Mouse (Mus musculus) layer of hippocampus, postnatal 25 days (tissue): Measurements from ENCODE around the gene Tll2. TPM values are rescaled to one million over a fixed set of nuclear protein-coding genes. Genes with fewer than 3 reads are reported as not detected.

ENCODE experiments used
- DNase-seq, 2 experiments: peaks; one replicate each; pipeline ENCODE4 v3.0.0; 2022; ENCODE audit warnings: mixed read lengths in 2 of 2, low spot score in 1 of 2; ENCODE audit errors: extremely low spot score in 1 of 2
- total RNA-seq, 2 experiments: library from RNA; stranded (reverse); gene quantifications; 2 replicates each; pipeline ENCODE4 v1.2.3; 2021

The Tll2 gene
- total RNA-seq: 1 to 10 TPM in 1 of 2 experiments, under 1 TPM in 1; 0.89 to 1.1 TPM

DNA sequence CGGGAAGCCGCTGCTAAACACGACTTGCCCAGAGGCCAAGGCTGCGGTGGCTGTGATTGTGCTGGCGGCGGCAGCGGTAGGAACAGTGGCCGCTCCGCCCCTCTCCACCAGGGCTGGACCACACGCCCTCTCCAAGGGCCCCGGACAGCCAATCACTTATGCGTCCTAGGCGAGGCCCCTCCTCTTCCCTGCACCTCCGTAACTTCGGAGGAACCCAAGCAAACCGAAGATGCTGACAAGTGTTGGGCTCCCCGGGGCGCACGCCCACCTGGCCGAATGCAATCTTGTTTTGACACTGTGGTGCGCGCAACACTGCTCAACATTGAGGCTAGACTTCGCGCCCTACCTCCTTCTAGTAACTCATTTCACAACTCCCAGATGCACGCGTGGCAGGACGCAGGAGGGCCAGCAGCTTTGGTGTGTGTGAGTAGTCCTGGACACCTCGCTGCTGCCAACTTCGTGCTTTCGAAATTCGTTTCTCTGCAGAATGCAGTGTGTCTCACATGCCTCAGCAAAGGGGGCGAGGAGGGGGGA lies at the start of gene Tll2:
Tll2 (minus strand) TSS at position 25 of the 534 bp plus-strand sequence.
- peak; percentile 9 to 18 for DNase-seq

DNA sequence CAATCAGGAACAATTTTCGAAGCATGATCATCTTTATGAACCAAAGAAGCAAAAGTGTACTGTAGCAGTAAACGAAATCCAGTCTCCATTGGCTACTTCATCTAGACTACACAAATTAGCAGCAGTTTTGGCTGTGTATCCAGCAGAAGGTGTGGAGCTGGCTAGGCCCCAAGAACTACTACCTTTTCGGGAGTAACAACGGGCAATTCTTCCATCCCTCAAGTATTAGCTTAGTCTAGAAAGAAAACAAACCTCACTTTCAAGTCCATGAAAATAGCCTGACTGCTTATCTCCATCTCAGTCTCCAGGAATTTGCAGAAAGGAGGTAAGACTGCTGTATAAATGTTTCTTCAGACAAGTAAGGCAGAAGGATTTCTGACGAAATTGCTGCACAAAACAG lies 47.9 kb upstream of the Tll2 start:
- no peak for DNase-seq

DNA sequence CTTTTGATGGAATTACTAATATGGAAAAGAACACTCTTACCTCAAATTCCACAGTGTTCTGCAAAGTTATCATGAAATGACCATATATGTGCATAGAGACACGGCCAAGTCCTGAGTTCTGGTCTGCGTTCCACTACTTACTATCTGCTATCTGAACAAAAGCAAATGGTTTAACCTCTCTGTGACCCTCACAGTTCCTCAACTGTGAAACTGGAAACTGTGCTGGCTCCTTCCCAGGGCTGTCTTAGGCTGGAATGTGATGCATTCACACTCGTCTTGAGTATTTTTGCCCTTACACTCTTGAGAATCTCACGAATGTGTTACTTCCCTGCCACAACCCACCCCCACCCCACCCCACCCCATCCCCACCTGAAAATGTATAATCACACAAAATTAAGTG lies 42.3 kb upstream of the Tll2 start:
- DNase-seq: no peak

DNA sequence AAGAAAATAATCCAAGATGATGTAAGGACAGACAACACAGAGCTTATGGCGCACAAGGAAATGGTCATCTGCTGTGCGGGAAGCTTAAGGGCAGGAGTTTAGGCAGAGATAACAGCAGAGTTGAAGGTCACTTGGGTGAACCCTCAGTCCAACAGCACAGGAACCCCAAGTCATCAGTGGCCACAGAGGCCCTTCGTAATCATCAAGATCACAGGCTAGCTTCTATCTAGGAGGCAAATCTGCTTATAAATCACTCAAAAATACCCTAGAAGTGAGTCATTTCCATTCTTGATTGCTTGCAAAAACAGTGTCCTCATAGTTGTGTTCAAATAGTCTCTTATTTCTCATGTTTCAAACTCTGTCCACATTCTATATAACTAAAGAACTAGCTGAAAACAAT lies 41.6 kb upstream of the Tll2 start:
- DNase-seq: no peak

DNA sequence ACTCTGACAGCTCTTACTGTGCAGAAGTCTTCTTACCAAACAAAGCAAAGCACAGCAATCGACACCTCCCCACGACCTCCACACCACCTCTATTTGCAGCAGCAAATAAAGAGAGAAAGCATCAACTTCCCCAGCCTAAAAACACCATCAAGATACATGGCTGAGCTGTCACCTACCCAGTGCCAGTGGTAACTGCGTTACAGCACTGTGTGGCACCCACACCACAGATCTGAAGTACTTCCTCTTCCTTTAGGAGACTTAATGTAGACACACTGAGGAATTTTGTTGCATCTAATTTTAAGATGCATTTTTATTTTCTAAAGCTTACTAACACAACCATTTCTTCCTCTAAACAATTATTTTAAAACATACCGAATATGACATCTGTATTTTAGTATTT lies 39.6 kb upstream of the Tll2 start:
- DNase-seq: no peak

DNA sequence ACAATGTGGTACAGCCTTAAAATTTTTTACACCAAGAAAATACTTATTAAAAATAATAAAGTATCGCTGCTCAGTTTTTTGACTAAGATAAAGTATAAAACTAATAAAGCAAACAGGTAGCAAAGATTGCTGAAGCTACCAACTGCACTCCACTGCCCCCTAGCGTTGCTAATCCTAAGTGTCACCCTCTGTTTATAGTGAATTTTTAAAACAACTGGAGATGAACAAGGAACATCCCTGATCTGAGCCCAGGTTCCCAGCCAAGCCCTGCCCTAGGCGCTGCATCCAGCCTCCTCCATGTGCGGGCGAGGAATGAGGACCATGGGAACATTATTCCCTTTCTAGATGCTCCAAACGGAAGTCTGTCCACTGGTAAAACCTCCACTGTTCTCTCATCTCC lies 37.9 kb upstream of the Tll2 start:
- peak; percentile 29 to 73 for DNase-seq

DNA sequence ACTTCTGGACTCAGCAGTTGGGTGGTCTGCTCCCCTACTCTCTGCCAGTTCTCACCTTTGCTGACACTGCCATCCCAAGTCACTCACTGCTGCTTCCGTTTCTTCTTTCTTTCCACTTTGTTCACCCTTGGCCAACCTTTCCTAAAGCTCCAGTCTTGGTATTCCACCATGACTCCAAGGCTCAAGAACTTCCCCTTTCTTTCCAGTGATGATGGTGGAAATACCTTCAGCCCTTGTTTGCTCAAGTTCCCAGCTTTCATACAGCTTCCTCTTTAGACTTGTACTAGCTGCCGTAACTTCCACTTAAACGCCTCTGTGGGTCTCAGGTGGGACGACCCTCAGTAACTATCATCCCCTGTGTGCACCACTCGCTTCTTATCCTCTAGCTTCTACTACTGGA lies 35.4 kb upstream of the Tll2 start:
- DNase-seq: no peak

DNA sequence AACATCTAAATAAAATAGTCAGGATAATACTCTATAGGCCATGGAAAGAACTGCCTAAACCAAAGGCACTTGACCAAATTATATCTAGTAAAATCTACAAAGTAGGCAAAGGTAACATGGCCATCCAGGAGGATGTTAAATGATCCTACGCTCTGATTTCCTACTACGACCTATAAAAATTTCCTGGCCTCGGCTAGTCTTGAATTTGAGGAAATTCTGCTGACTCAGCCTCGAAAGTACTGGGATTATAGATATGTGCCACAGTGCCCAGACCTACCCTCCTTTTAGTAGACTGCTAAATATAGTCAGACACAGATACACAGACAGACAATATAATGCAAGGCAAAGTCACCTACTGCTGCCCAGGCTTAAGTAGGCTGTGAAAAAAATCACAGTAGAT lies 27.1 kb upstream of the Tll2 start:
- no peak for DNase-seq

DNA sequence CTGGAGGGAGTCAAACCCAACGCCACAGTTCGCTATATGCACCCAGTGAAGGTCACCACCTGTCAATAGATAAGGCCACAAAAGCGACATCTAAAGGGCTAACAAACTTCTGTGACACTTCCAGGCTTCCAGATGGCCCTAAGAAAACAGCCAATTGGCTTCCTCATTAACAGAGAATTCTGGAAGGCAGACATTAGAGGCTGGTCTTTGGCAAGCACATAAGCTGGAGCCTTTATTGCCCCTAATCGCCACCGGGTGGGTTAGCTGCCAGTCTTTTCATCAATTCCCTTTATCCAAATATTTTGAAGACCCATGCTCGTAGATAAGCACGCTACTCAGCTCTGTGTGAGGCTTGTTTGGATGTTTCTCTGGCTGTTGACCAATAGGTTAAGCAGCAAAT lies 1.7 kb upstream of the Tll2 start:
- peak in 1 of 2 experiments; percentile 2 for DNase-seq

DNA sequence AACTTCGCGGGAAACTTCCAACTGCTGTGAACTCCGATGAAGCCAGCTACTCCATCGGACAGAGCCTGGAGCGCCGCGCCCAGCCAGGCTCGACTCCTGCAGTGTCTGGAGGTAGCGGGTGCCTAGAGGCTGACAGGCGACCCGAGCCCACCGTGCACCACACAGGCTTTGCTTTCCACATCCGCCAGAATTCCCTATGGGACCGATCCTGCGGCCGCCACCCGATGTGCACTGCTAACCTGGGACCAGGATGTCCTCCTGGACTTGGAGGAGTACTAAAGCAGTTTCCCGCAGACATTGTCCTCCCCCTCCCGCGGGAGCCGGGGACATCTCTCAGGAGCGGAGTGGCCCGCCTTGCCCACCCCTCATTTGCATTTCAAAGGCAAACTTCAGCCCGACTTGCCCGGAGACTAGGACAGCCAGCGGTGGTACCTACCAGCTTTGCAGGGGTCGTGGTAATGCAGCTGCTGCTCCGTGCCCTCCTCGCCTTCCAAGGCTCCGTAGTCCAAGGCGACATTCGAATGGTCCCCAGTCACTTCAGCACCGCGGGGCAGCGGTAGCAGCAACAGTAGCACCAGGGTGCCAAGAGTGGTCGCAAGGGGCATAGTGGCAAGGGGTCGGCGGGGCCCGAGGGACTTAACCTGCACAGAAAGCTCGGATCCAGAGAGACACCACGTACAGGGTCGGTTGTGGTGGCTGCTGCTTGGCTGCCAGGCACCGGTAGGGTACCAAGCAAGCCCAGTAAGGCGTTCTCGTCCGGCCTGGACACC lies 409 bp downstream of the Tll2 start:
- peak in 1 of 2 experiments; percentile 8 for DNase-seq

DNA sequence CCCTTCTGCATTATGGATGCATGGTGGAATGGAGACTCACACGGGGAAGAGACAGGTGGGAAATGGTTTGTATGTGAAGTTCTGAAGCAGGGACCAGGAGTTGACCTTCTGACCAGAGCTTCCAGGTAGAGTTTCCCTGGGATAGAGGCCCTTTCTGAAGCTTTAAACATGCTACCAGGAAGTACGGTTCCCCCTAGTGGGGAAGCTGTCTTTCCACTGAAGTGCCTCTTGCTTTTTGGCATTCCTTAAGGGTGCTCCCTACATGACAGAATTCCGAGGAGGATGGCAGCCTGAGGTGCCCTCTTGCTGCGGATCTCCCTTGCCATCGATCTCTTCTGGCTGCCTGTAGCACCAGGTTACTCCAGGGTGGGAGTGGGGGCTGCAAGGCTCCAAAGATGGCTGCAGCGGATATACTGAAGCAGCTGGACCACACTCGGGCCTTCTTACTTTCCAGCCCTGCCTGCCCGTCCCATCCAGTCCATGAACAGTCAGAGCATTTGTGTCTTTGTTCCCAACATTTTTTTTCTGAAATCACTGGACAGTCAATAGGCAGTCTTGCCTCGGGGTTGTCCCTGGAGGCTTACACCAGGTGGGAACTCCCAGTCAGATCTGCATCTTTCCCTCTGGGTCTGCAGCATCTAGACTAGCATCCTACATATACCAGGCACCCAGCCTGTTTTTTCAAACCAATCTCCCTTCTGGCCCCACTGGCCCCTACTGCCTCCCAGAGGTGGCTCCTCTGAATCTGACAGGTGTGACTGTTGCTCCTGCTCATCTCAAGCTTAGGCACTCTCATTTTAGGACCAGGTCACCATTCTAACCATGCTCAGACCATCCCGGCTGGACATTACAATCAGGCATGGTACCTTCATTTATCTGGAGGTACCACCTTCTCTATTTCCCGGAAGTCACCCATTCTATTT lies 2.2 kb downstream of the Tll2 start:
- peak in 1 of 2 experiments; percentile 14 for DNase-seq

DNA sequence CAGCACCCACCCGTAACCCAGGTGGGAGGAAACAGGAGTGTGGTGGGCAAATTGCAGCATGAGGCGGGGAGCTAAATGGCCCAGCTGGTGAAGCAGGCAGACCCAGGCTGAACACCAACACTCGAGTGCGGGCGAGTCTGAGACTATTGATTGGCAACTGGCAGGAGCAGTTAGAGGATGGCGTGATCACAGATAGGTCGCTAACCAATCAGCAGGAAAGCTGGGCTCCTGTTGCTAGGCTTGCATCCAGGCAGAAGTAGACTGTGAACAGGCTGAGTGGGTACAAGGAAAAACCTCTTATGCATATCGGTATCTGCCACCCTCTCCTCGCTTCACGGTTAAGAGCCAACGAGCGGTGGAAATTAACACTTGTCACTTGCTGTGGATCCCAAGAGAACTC lies 9.0 kb downstream of the Tll2 start:
- DNase-seq: peak; percentile 20 to 24

DNA sequence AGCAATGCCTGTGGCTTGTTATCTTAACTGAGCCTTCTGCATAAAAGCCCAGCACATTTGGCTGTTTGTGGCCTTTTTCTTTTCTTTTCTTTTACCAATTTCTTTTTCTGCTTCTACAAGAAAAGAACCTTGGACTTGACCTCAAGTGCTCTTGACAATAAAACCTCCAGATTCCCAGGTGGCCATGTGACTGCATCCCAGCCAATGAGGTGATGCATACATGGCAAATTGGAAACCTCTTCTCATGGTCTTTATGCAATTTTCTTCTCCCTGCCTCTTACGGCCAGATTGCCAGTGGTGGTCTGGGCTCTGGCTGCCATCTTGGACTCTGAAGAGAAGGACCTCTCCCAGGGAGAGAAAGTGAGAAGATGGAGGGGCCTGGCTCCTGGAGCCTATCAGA lies 13.3 kb downstream of the Tll2 start:
- no peak for DNase-seq

DNA sequence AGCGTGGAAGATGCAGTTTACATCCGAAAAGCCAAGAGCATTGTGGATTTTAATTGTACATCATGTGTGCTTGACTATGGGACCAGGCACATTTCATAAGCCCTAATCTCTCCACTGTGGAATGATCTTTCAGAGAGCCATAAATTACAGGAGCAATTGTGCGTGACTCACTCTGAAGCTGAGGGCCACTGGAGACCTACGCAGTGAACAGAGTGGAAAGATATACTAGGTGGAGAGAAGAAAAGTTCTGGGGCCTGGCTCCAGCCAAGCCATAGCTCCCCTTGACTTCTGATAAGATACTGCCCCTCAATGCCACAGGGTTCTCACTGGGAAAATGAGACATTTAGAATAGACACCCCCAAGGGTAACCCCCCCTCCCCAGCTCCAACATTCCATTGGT lies 13.7 kb downstream of the Tll2 start:
- no peak for DNase-seq

DNA sequence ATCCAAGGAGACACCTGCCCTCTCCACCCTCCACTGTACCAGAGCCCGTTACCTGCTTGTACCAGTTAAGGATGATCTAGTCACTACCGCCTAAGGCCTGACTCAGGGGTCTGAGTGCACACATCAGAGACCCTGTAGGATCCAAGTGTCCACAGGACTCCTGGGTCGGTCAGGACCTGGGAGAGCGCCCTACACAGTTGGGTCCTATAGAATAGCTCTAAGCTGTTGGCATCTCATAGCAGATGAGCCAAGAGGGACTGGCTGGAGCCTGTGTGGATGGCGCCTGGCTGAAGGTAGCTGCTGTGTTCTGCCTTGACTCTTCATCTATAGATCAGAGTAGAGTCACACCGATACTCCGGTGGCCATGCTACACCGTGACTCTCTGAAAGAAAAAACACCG lies 14.9 kb downstream of the Tll2 start:
- DNase-seq: no peak

DNA sequence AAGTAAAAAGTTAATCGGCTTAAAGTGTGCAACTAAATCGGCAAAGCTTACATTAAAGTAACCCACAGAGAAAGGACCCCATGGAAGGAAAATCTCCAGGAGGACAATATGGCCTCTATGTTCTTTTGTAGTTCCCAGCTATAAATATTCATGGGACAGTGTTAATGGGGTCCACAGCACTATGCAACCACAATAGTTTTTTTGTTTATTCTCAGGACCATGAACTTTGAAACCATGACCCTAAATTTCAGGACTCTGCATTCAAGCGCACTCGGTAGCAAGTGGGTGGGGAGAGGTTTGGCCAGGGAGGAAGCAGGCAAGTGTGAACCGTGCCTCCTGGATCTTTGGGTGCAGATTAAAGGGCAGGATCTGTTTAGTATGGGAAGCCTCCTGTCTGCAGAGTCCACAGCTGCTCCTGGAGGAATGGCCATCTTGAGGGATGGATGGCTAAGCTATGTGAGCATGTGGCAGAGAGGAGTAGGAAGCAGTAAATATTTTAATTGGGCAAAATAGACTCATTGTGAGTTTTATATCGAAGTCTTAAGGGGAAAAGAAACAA lies 15.7 kb downstream of the Tll2 start:
- DNase-seq: no peak

DNA sequence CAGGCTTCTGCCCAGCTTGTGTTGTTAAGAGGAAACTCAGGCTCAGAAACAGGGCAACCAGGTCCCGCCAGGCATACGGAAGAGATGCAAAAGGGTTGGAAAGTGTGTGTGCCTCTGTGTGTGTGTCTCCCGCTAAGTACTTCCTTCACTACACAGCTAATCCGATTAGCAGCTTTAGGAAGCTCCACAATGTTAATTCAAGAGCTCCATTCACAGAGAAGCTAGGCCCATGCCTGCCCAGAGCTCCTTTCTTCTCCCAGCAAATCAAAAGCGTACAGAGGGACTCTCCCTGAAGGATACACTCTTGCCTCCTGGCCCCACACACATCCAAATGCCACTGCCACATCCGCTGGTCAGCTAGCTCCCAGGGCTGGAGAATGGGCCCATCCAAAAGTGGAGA lies 29.3 kb downstream of the Tll2 start:
- DNase-seq: no peak

DNA sequence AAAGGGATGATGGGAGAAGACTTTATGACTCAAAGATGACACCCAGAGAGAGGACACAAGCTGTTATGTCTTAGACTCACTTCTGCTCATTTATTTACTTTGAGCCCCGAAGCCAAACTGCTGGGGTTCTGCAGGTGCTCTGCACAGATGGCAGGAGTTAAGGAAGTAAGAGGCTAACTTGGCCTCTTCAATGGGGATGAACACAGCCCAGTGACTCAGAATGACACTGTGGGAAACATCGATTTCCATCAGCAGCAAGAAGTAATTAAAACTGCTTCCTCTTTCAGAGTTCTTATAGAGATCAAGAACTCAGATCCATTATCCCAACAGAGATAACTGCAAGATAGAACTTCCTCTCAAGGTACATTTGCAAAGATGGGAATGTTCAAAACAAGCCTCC lies 29.8 kb downstream of the Tll2 start:
- DNase-seq: no peak

DNA sequence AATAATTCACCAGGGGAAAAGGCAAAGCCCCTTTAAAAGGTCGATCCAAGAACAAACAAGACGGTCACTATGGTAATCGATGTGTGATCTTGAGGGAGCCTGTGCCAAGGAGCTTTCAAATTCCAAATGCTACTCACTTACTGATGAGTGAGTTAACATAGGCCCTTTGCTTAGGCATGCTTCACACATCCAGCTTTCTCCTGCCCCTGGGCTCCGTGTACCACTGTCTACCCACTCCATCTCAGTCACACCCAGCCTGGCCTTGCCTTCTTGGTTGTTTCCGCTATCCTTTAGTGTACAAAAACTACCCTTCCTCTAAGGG lies 40.8 kb downstream of the Tll2 start:
- DNase-seq: no peak

DNA sequence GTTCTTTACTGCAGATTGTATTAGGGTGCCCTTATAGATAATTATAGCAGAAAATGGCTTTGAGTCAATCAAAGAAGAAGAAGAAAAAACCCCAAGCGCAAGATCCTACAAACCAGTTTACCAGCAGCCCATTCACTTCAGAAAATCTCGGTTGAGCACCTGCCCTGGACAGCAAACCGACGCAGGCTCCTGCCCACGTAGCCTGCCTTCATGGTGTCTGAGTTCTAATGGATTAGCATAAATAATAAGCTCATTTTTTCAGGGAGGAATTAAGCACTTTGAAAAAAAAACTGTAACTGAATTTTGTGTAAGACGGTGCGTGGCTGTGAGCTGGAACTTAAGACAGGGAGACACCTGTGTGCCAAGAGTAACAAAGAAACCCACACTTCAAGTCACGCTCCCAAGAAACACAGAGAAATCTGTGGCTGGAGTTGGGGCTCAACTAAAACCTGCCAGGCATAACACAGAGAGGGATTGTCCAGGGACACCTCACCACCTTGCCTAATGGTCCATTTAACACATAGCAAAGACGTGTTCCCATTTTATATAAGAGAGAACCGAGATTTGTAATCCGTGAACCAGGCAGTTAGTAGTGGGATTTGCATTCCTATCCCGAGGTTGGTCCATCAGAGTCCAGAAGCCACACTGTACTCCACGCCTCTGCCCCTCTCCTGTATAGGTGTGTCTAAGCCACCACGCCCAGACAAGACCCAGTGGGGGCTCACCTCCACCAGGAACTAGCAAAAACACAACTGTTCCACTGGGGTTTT lies 41.3 kb downstream of the Tll2 start:
- no peak for DNase-seq
